Mouse (Mus musculus): ENCODE results near the gene Eps8. TPM values are rescaled to one million over a fixed set of nuclear protein-coding genes. Genes with fewer than 3 reads are reported as not detected.

The Eps8 gene
- total and polyA plus RNA-seq, 3 experiments, result 0.08 to 0.15 TPM; not detected in 1

- no peak for TF ChIP-seq EP300 (IDR thresholded peaks at IDR 0.05; ENCODE audit: low read depth in 1 of 2, low read length in 2 of 2)
- TF ChIP-seq NRF1 (IDR thresholded peaks at IDR 0.05; ENCODE audit: insufficient read depth, low read depth, low read length, poor library complexity, severe bottlenecking), result no peak
- TF ChIP-seq ELF1 (IDR thresholded peaks at IDR 0.05; ENCODE audit: low read depth, low read length), result no peak
- TF ChIP-seq NELFE (IDR thresholded peaks at IDR 0.05; ENCODE audit: low read depth, low read length), result no peak
- H3K4me3 ChIP-seq (ENCODE audit: control insufficient read depth in 1 of 2, insufficient read depth in 1 of 2, low read depth in 2 of 2, low read length in 2 of 2), result no peak overlapping the region
Observed at GRCm38 (mm10) chr6:137682629-137683028, 28.0 kb upstream of the Eps8 start.

GRCm38 (mm10) chr6:137681000-137681399 is 26.3 kb upstream of the Eps8 start:
- no peak for TF ChIP-seq POLR2AphosphoS5 (IDR thresholded peaks at IDR 0.05; ENCODE audit: borderline replicate concordance, low read depth, low read length)
- no peak for TF ChIP-seq JUND (IDR thresholded peaks at IDR 0.05; ENCODE audit: low read depth, low read length)
- no peak for TF ChIP-seq ZC3H11A (IDR thresholded peaks at IDR 0.05; ENCODE audit: low read depth, low read length)
- TF ChIP-seq MYB (IDR thresholded peaks at IDR 0.05; ENCODE audit: low read depth, low read length), result no peak
- no peak for TF ChIP-seq UBTF (IDR thresholded peaks at IDR 0.05; ENCODE audit: borderline replicate concordance, insufficient read depth, low read depth, low read length)
- TF ChIP-seq NELFE (IDR thresholded peaks at IDR 0.05; ENCODE audit: low read depth, low read length), result no peak
- no peak for TF ChIP-seq GABPA (IDR thresholded peaks at IDR 0.05; ENCODE audit: low read depth, low read length)
- TF ChIP-seq MAX (IDR thresholded peaks at IDR 0.05; ENCODE audit: low read length), result no peak
- no peak for TF ChIP-seq E2F4 (IDR thresholded peaks at IDR 0.05; ENCODE audit: borderline replicate concordance, low read depth, low read length)
- no peaks in the 10 kb centered on the region for H3K27me3 ChIP-seq (ENCODE audit: control insufficient read depth in 1 of 2, insufficient read depth in 2 of 2, low read length in 2 of 2)
- H3K4me3 ChIP-seq (ENCODE audit: control insufficient read depth in 1 of 2, insufficient read depth in 1 of 2, low read depth in 2 of 2, low read length in 2 of 2), result no peak overlapping the region
- no peak for DNase-seq (ENCODE audit: low read depth, low spot score)
- H3K9me3 ChIP-seq (replicated peaks; ENCODE audit: insufficient read depth, low read length), result no peaks in the 10 kb centered on the region
- H3K4me1 ChIP-seq (ENCODE audit: control insufficient read depth in 1 of 2, insufficient read depth in 2 of 2, low read length in 2 of 2), result no peaks in the 10 kb centered on the region
- no peak overlapping the region for H3K27ac ChIP-seq (ENCODE audit: control insufficient read depth, low read depth, low read length)
- H3K36me3 ChIP-seq (ENCODE audit: control insufficient read depth in 1 of 2, insufficient read depth in 2 of 2, low read length in 2 of 2), result no peaks in the 10 kb centered on the region
- no peak overlapping the region for H3K9ac ChIP-seq (ENCODE audit: control insufficient read depth, low read depth, low read length, poor library complexity, severe bottlenecking)
- H3K79me2 ChIP-seq (ENCODE audit: control insufficient read depth, insufficient read depth, low read length, poor library complexity), result no peaks in the 10 kb centered on the region

More at GRCm38 (mm10) chr6:137682629-137683028, 28.0 kb upstream of the Eps8 start:
- no peak overlapping the region for H3K27ac ChIP-seq (ENCODE audit: control insufficient read depth, low read depth, low read length)
- no peaks in the 10 kb centered on the region for H3K79me2 ChIP-seq (ENCODE audit: control insufficient read depth, insufficient read depth, low read length, poor library complexity)
- no peaks in the 10 kb centered on the region for H3K9me3 ChIP-seq (replicated peaks; ENCODE audit: insufficient read depth, low read length)
- no peak for DNase-seq (ENCODE audit: low read depth, low spot score)
- no peaks in the 10 kb centered on the region for H3K27me3 ChIP-seq (ENCODE audit: control insufficient read depth in 1 of 2, insufficient read depth in 2 of 2, low read length in 2 of 2)
- H3K36me3 ChIP-seq (ENCODE audit: control insufficient read depth in 1 of 2, insufficient read depth in 2 of 2, low read length in 2 of 2), result no peaks in the 10 kb centered on the region
- H3K9ac ChIP-seq (ENCODE audit: control insufficient read depth, low read depth, low read length, poor library complexity, severe bottlenecking), result no peak overlapping the region
- no peaks in the 10 kb centered on the region for H3K4me1 ChIP-seq (ENCODE audit: control insufficient read depth in 1 of 2, insufficient read depth in 2 of 2, low read length in 2 of 2)

GRCm38 (mm10) chr6:137676581-137676980 is 21.9 kb upstream of the Eps8 start:
- no peak for TF ChIP-seq E2F4 (IDR thresholded peaks at IDR 0.05; ENCODE audit: borderline replicate concordance, low read depth, low read length)
- TF ChIP-seq MAZ (IDR thresholded peaks at IDR 0.05; ENCODE audit: low read depth, low read length), result no peak
- no peak for TF ChIP-seq KAT2A (conservative IDR thresholded peaks at IDR 0.05; ENCODE audit: low read depth, low read length)
- no peak for TF ChIP-seq ZC3H11A (IDR thresholded peaks at IDR 0.05; ENCODE audit: low read depth, low read length)
- no peak for TF ChIP-seq TCF12 (IDR thresholded peaks at IDR 0.05; ENCODE audit: low read depth, low read length)
- no peak for TF ChIP-seq ELF1 (IDR thresholded peaks at IDR 0.05; ENCODE audit: low read depth, low read length)
- no peak for TF ChIP-seq SMC3 (IDR thresholded peaks at IDR 0.05; ENCODE audit: low read depth, low read length)
- no peak for TF ChIP-seq MAFK (IDR thresholded peaks at IDR 0.05; ENCODE audit: borderline replicate concordance, low read depth, low read length)
- no peak for TF ChIP-seq NRF1 (IDR thresholded peaks at IDR 0.05; ENCODE audit: insufficient read depth, low read depth, low read length, poor library complexity, severe bottlenecking)
- no peak for TF ChIP-seq ZMIZ1 (IDR thresholded peaks at IDR 0.05; ENCODE audit: low read depth, low read length)
- TF ChIP-seq MYB (IDR thresholded peaks at IDR 0.05; ENCODE audit: low read depth, low read length), result no peak
- no peak for TF ChIP-seq CHD1 (IDR thresholded peaks at IDR 0.05; ENCODE audit: low read depth, low read length)
- TF ChIP-seq ZNF384 (IDR thresholded peaks at IDR 0.05; ENCODE audit: low read depth, low read length), result no peak
- no peak for TF ChIP-seq EP300 (IDR thresholded peaks at IDR 0.05; ENCODE audit: low read depth in 1 of 2, low read length in 2 of 2)
- no peak for TF ChIP-seq TBP (IDR thresholded peaks at IDR 0.05; ENCODE audit: low read depth, low read length)
- Histone ChIP-seq H3K79me2 (ENCODE audit: control insufficient read depth, insufficient read depth, low read length, poor library complexity) (no peaks in the 10 kb centered on the region), H3K27ac (ENCODE audit: control insufficient read depth, low read depth, low read length) (no peak overlapping the region), H3K27me3 (ENCODE audit: control insufficient read depth in 1 of 2, insufficient read depth in 2 of 2, low read length in 2 of 2) (no peaks in the 10 kb centered on the region), H3K4me1 (ENCODE audit: control insufficient read depth in 1 of 2, insufficient read depth in 2 of 2, low read length in 2 of 2) (no peaks in the 10 kb centered on the region), H3K36me3 (ENCODE audit: control insufficient read depth in 1 of 2, insufficient read depth in 2 of 2, low read length in 2 of 2) (no peaks in the 10 kb centered on the region), H3K4me3 (ENCODE audit: control insufficient read depth in 1 of 2, insufficient read depth in 1 of 2, low read depth in 2 of 2, low read length in 2 of 2) (no peak overlapping the region), H3K9me3 (replicated peaks; ENCODE audit: insufficient read depth, low read length) (no peaks in the 10 kb centered on the region), H3K9ac (ENCODE audit: control insufficient read depth, low read depth, low read length, poor library complexity, severe bottlenecking) (no peak overlapping the region)
- DNase-seq (ENCODE audit: low read depth, low spot score), result no peak
